ENCODE assay signal across 13 mouse cellular contexts in genomic region chr9:119477754-119478153, GRCm38 (mm10). TPM values are rescaled to one million over a fixed set of nuclear protein-coding genes. Genes with fewer than 3 reads are reported as not detected.
DNase-seq lines count a peak whose midpoint lies in the region; ATAC-seq lines count a peak whose summit lies in the region.
"Had no signal": no experiment of that assay in that cellular context is flagged by ENCODE, and none has a peak within 500 bp of the region (broad histone marks: within the 10 kb centered on the region; RNA-seq: fewer than 3 reads in every experiment).

No protein-coding gene starts in this region.

- no peaks in the 10 kb centered on the region for H3K9me3 ChIP-seq in kidney, embryonic 16.5 days (ENCODE audit: low read length)
- no peaks in the 10 kb centered on the region for H3K9me3 ChIP-seq in neural tube, embryonic 11.5 days (ENCODE audit: control insufficient read depth, low read length)
- no peaks in the 10 kb centered on the region for H3K9me3 ChIP-seq in neural tube, embryonic 14.5 days (ENCODE audit: control insufficient read depth, low read length)
- H3K9me3 ChIP-seq: intestine, embryonic 15.5 days; limb, embryonic 12.5 days; megakaryocyte, embryonic 14.5 days had no signal

- peak; percentile 16 for DNase-seq in adrenal gland, postnatal 10 days
- DNase-seq in adrenal gland, adult 2 months, result no peak
- no peak for DNase-seq in kidney, postnatal 36 days
- DNase-seq in neural tube, embryonic 11.5 days (ENCODE audit: low spot score), result no peak
- no peak for DNase-seq in neural tube, embryonic 10.5 days (ENCODE audit: extremely low spot score, low spot score)
- DNase-seq in frontal cortex, postnatal 14 days (ENCODE audit: low spot score in 2 of 2), result no peak
- DNase-seq: thymus, adult 2 months had no signal

- peak; percentile 69 for ATAC-seq in kidney, embryonic 16.5 days (ENCODE audit: low FRiP score, low TSS enrichment)
- peak; percentile 38; the same call in 1 of the 2 replicates for ATAC-seq in neural tube, embryonic 11.5 days (ENCODE audit: insufficient read depth, low FRiP score, low TSS enrichment)
- ATAC-seq in neural tube, embryonic 14.5 days (ENCODE audit: low read depth), result peak; percentile 67; the same call in 1 of the 2 replicates
- ATAC-seq: forebrain, embryonic 16.5 days; intestine, embryonic 15.5 days had no signal

- H3K27ac ChIP-seq in kidney, embryonic 16.5 days (ENCODE audit: low read length), result no peak overlapping the region
- no peak overlapping the region for H3K27ac ChIP-seq in neural tube, embryonic 11.5 days (ENCODE audit: low read depth, low read length)
- H3K27ac ChIP-seq in neural tube, embryonic 14.5 days (ENCODE audit: low read depth, low read length), result no peak overlapping the region
- H3K27ac ChIP-seq: intestine, embryonic 15.5 days; limb, embryonic 12.5 days had no signal

- 6% methylated on average over 6 of the region's 6 CpGs for WGBS in kidney, embryonic 16.5 days
- 4% methylated on average over 6 of the region's 6 CpGs for WGBS in neural tube, embryonic 11.5 days
- 4% methylated on average over 6 of the region's 6 CpGs for WGBS in neural tube, embryonic 14.5 days

- no peaks in the 10 kb centered on the region for H3K36me3 ChIP-seq in kidney, embryonic 16.5 days (ENCODE audit: insufficient read depth, low read length)
- no peaks in the 10 kb centered on the region for H3K36me3 ChIP-seq in neural tube, embryonic 11.5 days (ENCODE audit: control insufficient read depth, insufficient read depth, low read length)
- H3K36me3 ChIP-seq in neural tube, embryonic 14.5 days (ENCODE audit: control insufficient read depth, insufficient read depth, low read length), result no peaks in the 10 kb centered on the region
- H3K36me3 ChIP-seq: intestine, embryonic 15.5 days; limb, embryonic 12.5 days had no signal

- no peak overlapping the region for H3K4me3 ChIP-seq in kidney, embryonic 16.5 days (ENCODE audit: low read length)
- no peak overlapping the region for H3K4me3 ChIP-seq in neural tube, embryonic 11.5 days (ENCODE audit: low read depth, low read length)
- H3K4me3 ChIP-seq in neural tube, embryonic 14.5 days (ENCODE audit: low read depth, low read length), result no peak overlapping the region
- H3K4me3 ChIP-seq: intestine, embryonic 15.5 days; limb, embryonic 12.5 days; megakaryocyte, embryonic 14.5 days had no signal

- no peak overlapping the region for H3K9ac ChIP-seq in kidney, embryonic 16.5 days (replicated peaks; ENCODE audit: low read length)
- H3K9ac ChIP-seq in neural tube, embryonic 11.5 days (ENCODE audit: low read length), result no peak overlapping the region
- no peak overlapping the region for H3K9ac ChIP-seq in neural tube, embryonic 14.5 days (replicated peaks; ENCODE audit: low read depth, low read length)
- H3K9ac ChIP-seq: intestine, embryonic 15.5 days; limb, embryonic 12.5 days had no signal

- H3K27me3 ChIP-seq in kidney, embryonic 16.5 days (ENCODE audit: insufficient read depth, low read length), result no peaks in the 10 kb centered on the region
- no peaks in the 10 kb centered on the region for H3K27me3 ChIP-seq in neural tube, embryonic 11.5 days (ENCODE audit: control insufficient read depth, insufficient read depth, low read length)
- H3K27me3 ChIP-seq in neural tube, embryonic 14.5 days (ENCODE audit: control insufficient read depth, insufficient read depth, low read length), result no peaks in the 10 kb centered on the region
- H3K27me3 ChIP-seq: intestine, embryonic 15.5 days; limb, embryonic 12.5 days had no signal

- H3K4me1 ChIP-seq in kidney, embryonic 16.5 days (ENCODE audit: insufficient read depth, low read length), result peaks cover 18% of the 10 kb centered on the region
- H3K4me1 ChIP-seq in neural tube, embryonic 11.5 days (ENCODE audit: control insufficient read depth, insufficient read depth, low read length), result peaks cover 7% of the 10 kb centered on the region; the same call in 1 of the 2 replicates
- H3K4me1 ChIP-seq in neural tube, embryonic 14.5 days (ENCODE audit: control insufficient read depth, insufficient read depth, low read length), result peaks cover 7% of the 10 kb centered on the region; the same call in 1 of the 2 replicates
- H3K4me1 ChIP-seq: intestine, embryonic 15.5 days had no signal

- H3K4me2 ChIP-seq in kidney, embryonic 16.5 days (replicated peaks; ENCODE audit: low read depth, low read length), result 0 out of 2 replicates have a peak overlapping the region, but pooled peaks have one; percentile 10
- no peak overlapping the region for H3K4me2 ChIP-seq in neural tube, embryonic 11.5 days (ENCODE audit: low read depth)
- no peak overlapping the region for H3K4me2 ChIP-seq in neural tube, embryonic 14.5 days (ENCODE audit: low read depth, low read length)
- H3K4me2 ChIP-seq: intestine, embryonic 15.5 days; limb, embryonic 12.5 days had no signal

RNA-seq across cellular contexts. Expression of gene Exog, which starts 33.0 kb away (rescaled TPM):
- total RNA-seq in adrenal gland, postnatal 10 days (2021), result 1 to 10 TPM; 4.1 to 4.9 TPM
- 1 to 10 TPM; 3.7 to 4.4 TPM for total RNA-seq in adrenal gland, adult 2 months (2021)
- polyA plus RNA-seq in adrenal gland, adult 2 months (2012; rRNA removed), result 1.5 and 1.6 TPM in 2 replicates
- 24.8 and 27.9 TPM in 2 replicates for polyA plus RNA-seq in kidney, embryonic 16.5 days (2015; fragmentation: Nextera tagmentation; extraction: Ambion mirVana)
- polyA plus RNA-seq in neural tube, embryonic 11.5 days (2014; fragmentation: Nextera tagmentation; extraction: Ambion mirVana), result 47.0 and 49.2 TPM in 2 replicates
- 58.2 and 59.0 TPM in 2 replicates for polyA plus RNA-seq in neural tube, embryonic 14.5 days (2014; fragmentation: Nextera tagmentation; extraction: Ambion mirVana)

Comparison
In these comparisons a context has a peak if more than half of its experiments do, and no peak if none do; other contexts are left out.
1. RNA of gene Exog, which starts 33.0 kb away (polyA plus RNA-seq): 58.2 to 59.0 TPM in neural tube, embryonic 14.5 days, 47.0 to 49.2 TPM in neural tube, embryonic 11.5 days and 24.8 to 27.9 TPM in kidney, embryonic 16.5 days; 1.5 to 1.6 TPM in adrenal gland, adult 2 months; every median in the first group is over 10 times any median in the second.
2. Peak in every context shown above with its lines, with median percentiles within 50 percentile points of each other: ATAC-seq.